8 mouse cellular contexts compared by ENCODE assay signal in genomic region chr8:84636051-84636691, GRCm38 (mm10). TPM values are rescaled to one million over a fixed set of nuclear protein-coding genes. Genes with fewer than 3 reads are reported as not detected.
A peak's percentile ranks its signal among the peaks of the same experiment; 100 is the strongest.
DNase-seq lines count a peak whose midpoint lies in the region; ATAC-seq and TF ChIP-seq lines count a peak whose summit lies in the region.

No protein-coding gene starts in this region.

- no peak for TF ChIP-seq CTCF in intestine, postnatal 0 days (IDR thresholded peaks at IDR 0.05; ENCODE audit: low read depth)
- TF ChIP-seq CTCF in cerebellum, adult 2 months (IDR thresholded peaks at IDR 0.05; ENCODE audit: borderline replicate concordance, insufficient read depth, low read depth, low read length) = no peak
- no peak for TF ChIP-seq CTCF in thymus, adult 2 months (IDR thresholded peaks at IDR 0.05; ENCODE audit: borderline replicate concordance, control insufficient read depth, extremely low read depth, insufficient read depth, low read length, poor library complexity)

- no peak for TF ChIP-seq POLR2A in cerebellum, adult 2 months (IDR thresholded peaks at IDR 0.05; ENCODE audit: borderline replicate concordance, insufficient read depth, low read length)
- no peak for TF ChIP-seq POLR2A in thymus, adult 2 months (IDR thresholded peaks at IDR 0.05; ENCODE audit: control insufficient read depth, extremely low read depth, insufficient read depth, low read length, poor library complexity)

- no peak overlapping the region for H3K4me2 ChIP-seq in intestine, embryonic 15.5 days (replicated peaks)
- no peak overlapping the region for H3K4me2 ChIP-seq in intestine, postnatal 0 days (replicated peaks; ENCODE audit: low read depth)
- H3K4me2 ChIP-seq in hindbrain, embryonic 11.5 days (replicated peaks; ENCODE audit: low read depth, low read length) = no peak overlapping the region
- H3K4me2 ChIP-seq in limb, embryonic 13.5 days (replicated peaks) = no peak overlapping the region

- DNase-seq in cerebellum, adult 2 months = peak; percentile 63 to 68
- DNase-seq in hindbrain, embryonic 11.5 days (ENCODE audit: low spot score) = no peak
- DNase-seq in thymus, adult 2 months = no peak
- DNase-seq in spleen, postnatal 36 days (ENCODE audit: low spot score in 2 of 2) = no peak
- no peak for DNase-seq in adrenal gland, adult 2 months

- H3K36me3 ChIP-seq in intestine, embryonic 15.5 days = no peaks in the 10 kb centered on the region
- H3K36me3 ChIP-seq in intestine, postnatal 0 days (ENCODE audit: control insufficient read depth, insufficient read depth) = no peaks in the 10 kb centered on the region
- H3K36me3 ChIP-seq in hindbrain, embryonic 11.5 days (ENCODE audit: control insufficient read depth, insufficient read depth, low read length) = no peaks in the 10 kb centered on the region
- no peaks in the 10 kb centered on the region for H3K36me3 ChIP-seq in limb, embryonic 13.5 days
- no peaks in the 10 kb centered on the region for H3K36me3 ChIP-seq in thymus, adult 2 months (ENCODE audit: control insufficient read depth, insufficient read depth, low read length)

- H3K27ac ChIP-seq in intestine, embryonic 15.5 days = 0 out of 2 replicates have a peak overlapping the region, but pooled peaks have one; percentile 13
- no peak overlapping the region for H3K27ac ChIP-seq in intestine, postnatal 0 days (ENCODE audit: low read depth, low read length)
- H3K27ac ChIP-seq in cerebellum, adult 2 months (ENCODE audit: insufficient read depth, low read length) = peak overlapping the region; percentile 88
- H3K27ac ChIP-seq in hindbrain, embryonic 11.5 days (ENCODE audit: low read depth, low read length) = peak overlapping the region; percentile 91; the same call in 1 of the 2 replicates
- H3K27ac ChIP-seq in limb, embryonic 13.5 days = peak overlapping the region; percentile 48; the same call in 1 of the 2 replicates
- H3K27ac ChIP-seq in thymus, adult 2 months (ENCODE audit: control insufficient read depth, insufficient read depth, low read length) = no peak overlapping the region

- H3K27me3 ChIP-seq in intestine, embryonic 15.5 days (replicated peaks) = no peaks in the 10 kb centered on the region
- H3K27me3 ChIP-seq in intestine, postnatal 0 days (replicated peaks; ENCODE audit: control insufficient read depth, insufficient read depth, low read length) = no peaks in the 10 kb centered on the region
- H3K27me3 ChIP-seq in cerebellum, adult 2 months (ENCODE audit: control insufficient read depth, insufficient read depth, low read length) = no peaks in the 10 kb centered on the region
- H3K27me3 ChIP-seq in hindbrain, embryonic 11.5 days (ENCODE audit: control insufficient read depth, insufficient read depth, low read length) = no peaks in the 10 kb centered on the region
- no peaks in the 10 kb centered on the region for H3K27me3 ChIP-seq in limb, embryonic 13.5 days
- H3K27me3 ChIP-seq in thymus, adult 2 months (ENCODE audit: control insufficient read depth, insufficient read depth, low read length) = no peaks in the 10 kb centered on the region

- peaks cover 27% of the 10 kb centered on the region for H3K4me1 ChIP-seq in intestine, embryonic 15.5 days (replicated peaks)
- H3K4me1 ChIP-seq in intestine, postnatal 0 days (replicated peaks; ENCODE audit: control insufficient read depth, insufficient read depth, low read length) = no peaks in the 10 kb centered on the region
- H3K4me1 ChIP-seq in cerebellum, adult 2 months (ENCODE audit: control insufficient read depth, insufficient read depth, low read length) = peaks cover 46% of the 10 kb centered on the region
- H3K4me1 ChIP-seq in hindbrain, embryonic 11.5 days (replicated peaks; ENCODE audit: control insufficient read depth, insufficient read depth, low read length) = peaks cover 6% of the 10 kb centered on the region
- H3K4me1 ChIP-seq in limb, embryonic 13.5 days = peaks cover 48% of the 10 kb centered on the region
- H3K4me1 ChIP-seq in thymus, adult 2 months (replicated peaks; ENCODE audit: control insufficient read depth, insufficient read depth, low read length) = peaks cover 12% of the 10 kb centered on the region

- no peak for ATAC-seq in intestine, embryonic 15.5 days
- no peak for ATAC-seq in intestine, postnatal 0 days
- ATAC-seq in hindbrain, embryonic 11.5 days (ENCODE audit: low FRiP score) = no peak
- ATAC-seq in limb, embryonic 13.5 days (ENCODE audit: low FRiP score, low read depth) = no peak

- no peaks in the 10 kb centered on the region for H3K9me3 ChIP-seq in intestine, embryonic 15.5 days
- no peaks in the 10 kb centered on the region for H3K9me3 ChIP-seq in intestine, postnatal 0 days (ENCODE audit: control insufficient read depth)
- H3K9me3 ChIP-seq in hindbrain, embryonic 11.5 days (ENCODE audit: control insufficient read depth, low read length) = no peaks in the 10 kb centered on the region
- no peaks in the 10 kb centered on the region; the same call in 1 of the 2 replicates for H3K9me3 ChIP-seq in limb, embryonic 13.5 days

- 79% methylated on average over 17 of the region's 17 CpGs for WGBS in intestine, embryonic 15.5 days
- 78% methylated on average over 17 of the region's 17 CpGs for WGBS in intestine, postnatal 0 days
- 69% methylated on average over 17 of the region's 17 CpGs for WGBS in cerebellum, adult 2 months
- 84% methylated on average over 17 of the region's 17 CpGs for WGBS in hindbrain, embryonic 11.5 days
- WGBS in limb, embryonic 13.5 days = 83% methylated on average over 17 of the region's 17 CpGs
- WGBS in thymus, adult 2 months = 95% methylated on average over 17 of the region's 17 CpGs

- no peak overlapping the region for H3K9ac ChIP-seq in intestine, embryonic 15.5 days
- no peak overlapping the region for H3K9ac ChIP-seq in intestine, postnatal 0 days (ENCODE audit: low read depth, low read length)
- H3K9ac ChIP-seq in hindbrain, embryonic 11.5 days (ENCODE audit: low read depth, low read length) = no peak overlapping the region; the same call in 1 of the 2 replicates
- peak overlapping the region; percentile 53 for H3K9ac ChIP-seq in limb, embryonic 13.5 days

- no peak overlapping the region for H3K4me3 ChIP-seq in intestine, embryonic 15.5 days (replicated peaks)
- no peak overlapping the region for H3K4me3 ChIP-seq in intestine, postnatal 0 days (ENCODE audit: low read depth, low read length)
- no peak overlapping the region for H3K4me3 ChIP-seq in cerebellum, adult 2 months (replicated peaks; ENCODE audit: insufficient read depth, low read depth, low read length)
- H3K4me3 ChIP-seq in hindbrain, embryonic 11.5 days (ENCODE audit: low read depth, low read length) = no peak overlapping the region
- H3K4me3 ChIP-seq in limb, embryonic 13.5 days = no peak overlapping the region
- H3K4me3 ChIP-seq in thymus, adult 2 months (ENCODE audit: control insufficient read depth, insufficient read depth, low read length) = no peak overlapping the region

RNA-seq across cellular contexts. Expression of gene Ier2, which starts 26.5 kb away (rescaled TPM):
- polyA plus RNA-seq in intestine, embryonic 15.5 days (2015; fragmentation: Nextera tagmentation; extraction: Ambion mirVana) = 84.2 and 85.5 TPM in 2 replicates
- 77.3 and 79.4 TPM in 2 replicates for polyA plus RNA-seq in intestine, postnatal 0 days (2015; fragmentation: Nextera tagmentation; extraction: Ambion mirVana)
- 13.9 and 15.1 TPM in 2 replicates for polyA plus RNA-seq in cerebellum, adult 2 months (2012; rRNA removed)
- 60.5 and 61.5 TPM in 2 replicates for polyA plus RNA-seq in hindbrain, embryonic 11.5 days (2014; fragmentation: Nextera tagmentation; extraction: Ambion mirVana)
- 71.9 and 73.0 TPM in 2 replicates for polyA plus RNA-seq in limb, embryonic 13.5 days (2015; fragmentation: Nextera tagmentation; extraction: Ambion mirVana)
- polyA plus RNA-seq in thymus, adult 2 months (2012; rRNA removed) = 29.2 and 33.7 TPM in 2 replicates
- 10 to 100 TPM; 24.9 to 34.8 TPM for total RNA-seq in adrenal gland, adult 2 months (2021)
- polyA plus RNA-seq in adrenal gland, adult 2 months (2012; rRNA removed) = 13.7 and 27.0 TPM in 2 replicates

RNA-seq across cellular contexts. Expression of gene Trmt1, which starts 49.9 kb away (rescaled TPM):
- 59.9 and 68.3 TPM in 2 replicates for polyA plus RNA-seq in intestine, embryonic 15.5 days (2015; fragmentation: Nextera tagmentation; extraction: Ambion mirVana)
- polyA plus RNA-seq in intestine, postnatal 0 days (2015; fragmentation: Nextera tagmentation; extraction: Ambion mirVana) = 22.3 and 23.7 TPM in 2 replicates
- 144 and 148 TPM in 2 replicates for polyA plus RNA-seq in cerebellum, adult 2 months (2012; rRNA removed)
- 47.9 and 51.1 TPM in 2 replicates for polyA plus RNA-seq in hindbrain, embryonic 11.5 days (2014; fragmentation: Nextera tagmentation; extraction: Ambion mirVana)
- polyA plus RNA-seq in limb, embryonic 13.5 days (2015; fragmentation: Nextera tagmentation; extraction: Ambion mirVana) = 70.8 and 72.7 TPM in 2 replicates
- polyA plus RNA-seq in thymus, adult 2 months (2012; rRNA removed) = 169 and 181 TPM in 2 replicates
- 10 to 100 TPM; 57.0 to 68.5 TPM for total RNA-seq in adrenal gland, adult 2 months (2021)
- polyA plus RNA-seq in adrenal gland, adult 2 months (2012; rRNA removed) = 150 and 160 TPM in 2 replicates

RNA-seq across cellular contexts. Expression of gene Nacc1, which starts 51.5 kb away (rescaled TPM):
- polyA plus RNA-seq in intestine, embryonic 15.5 days (2015; fragmentation: Nextera tagmentation; extraction: Ambion mirVana) = 14.8 and 17.0 TPM in 2 replicates
- 9.3 and 9.8 TPM in 2 replicates for polyA plus RNA-seq in intestine, postnatal 0 days (2015; fragmentation: Nextera tagmentation; extraction: Ambion mirVana)
- polyA plus RNA-seq in cerebellum, adult 2 months (2012; rRNA removed) = 91.0 and 93.9 TPM in 2 replicates
- polyA plus RNA-seq in hindbrain, embryonic 11.5 days (2014; fragmentation: Nextera tagmentation; extraction: Ambion mirVana) = 19.7 and 20.5 TPM in 2 replicates
- polyA plus RNA-seq in limb, embryonic 13.5 days (2015; fragmentation: Nextera tagmentation; extraction: Ambion mirVana) = 15.0 and 15.2 TPM in 2 replicates
- polyA plus RNA-seq in thymus, adult 2 months (2012; rRNA removed) = 155 and 182 TPM in 2 replicates
- total RNA-seq in adrenal gland, adult 2 months (2021) = 10 to 100 TPM; 78.4 to 80.7 TPM
- polyA plus RNA-seq in adrenal gland, adult 2 months (2012; rRNA removed) = 98.7 and 120 TPM in 2 replicates

Comparison
In these comparisons a context has a peak if more than half of its experiments do, and no peak if none do; other contexts are left out.
1. H3K27ac ChIP-seq: peak in intestine, embryonic 15.5 days (single experiment), cerebellum, adult 2 months (single experiment), hindbrain, embryonic 11.5 days (single experiment) and limb, embryonic 13.5 days (single experiment); none in intestine, postnatal 0 days (single experiment) and thymus, adult 2 months (single experiment).
2. DNase-seq: peak in cerebellum, adult 2 months (2 of 2); none in hindbrain, embryonic 11.5 days (single experiment), thymus, adult 2 months (single experiment), spleen, postnatal 36 days (0 of 2) and adrenal gland, adult 2 months (single experiment).